Mouse (Mus musculus): ENCODE results near the gene Amacr.

The Amacr gene

DNA sequence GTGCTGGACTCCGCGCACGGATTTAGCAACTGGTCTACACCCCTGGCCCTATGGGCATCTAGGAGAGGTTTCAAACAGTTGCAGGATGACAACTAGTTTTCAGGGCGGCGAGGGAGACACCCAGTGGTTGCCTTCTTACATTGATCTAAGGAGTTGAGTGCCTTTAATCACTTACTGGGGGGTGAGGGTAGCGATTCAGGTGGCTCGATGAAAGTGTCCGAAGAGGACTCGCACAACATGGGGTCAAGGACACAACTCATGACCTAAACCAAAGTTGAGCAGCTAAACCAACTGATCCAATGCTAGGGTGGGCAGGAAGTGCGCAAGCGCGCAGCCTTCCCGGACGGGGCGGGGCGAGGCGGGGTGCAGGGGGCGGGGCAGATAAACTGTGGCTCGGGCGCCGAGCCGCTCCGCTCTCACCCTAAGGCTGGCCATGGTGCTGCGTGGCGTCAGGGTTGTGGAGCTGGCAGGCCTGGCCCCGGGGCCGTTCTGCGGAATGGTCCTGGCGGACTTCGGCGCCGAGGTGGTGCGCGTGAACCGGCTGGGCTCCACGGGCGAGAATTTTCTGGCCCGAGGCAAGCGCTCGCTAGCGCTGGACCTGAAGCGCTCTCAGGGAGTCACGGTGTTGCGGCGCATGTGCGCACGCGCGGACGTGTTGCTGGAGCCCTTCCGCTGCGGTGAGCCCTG, at the start of gene Amacr:
Gene Amacr, plus strand, starts transcription at position 380 of the 687 bp plus-strand sequence.
- peak; percentile 65 to 86 for DNase-seq (ENCODE audit: low spot score in 2 of 2)

- DNase-seq (ENCODE audit: low spot score in 2 of 2) = no peak
Observed at GRCm38 (mm10) chr15:10933930-10934329, 47.6 kb upstream of the Amacr start.

GRCm38 (mm10) chr15:10940148-10941108, 41.1 kb upstream of the Amacr start:
- no peak for DNase-seq (ENCODE audit: low spot score in 2 of 2)

GRCm38 (mm10) chr15:10941901-10942300, 39.7 kb upstream of the Amacr start:
- DNase-seq (ENCODE audit: low spot score in 2 of 2) = no peak

DNA sequence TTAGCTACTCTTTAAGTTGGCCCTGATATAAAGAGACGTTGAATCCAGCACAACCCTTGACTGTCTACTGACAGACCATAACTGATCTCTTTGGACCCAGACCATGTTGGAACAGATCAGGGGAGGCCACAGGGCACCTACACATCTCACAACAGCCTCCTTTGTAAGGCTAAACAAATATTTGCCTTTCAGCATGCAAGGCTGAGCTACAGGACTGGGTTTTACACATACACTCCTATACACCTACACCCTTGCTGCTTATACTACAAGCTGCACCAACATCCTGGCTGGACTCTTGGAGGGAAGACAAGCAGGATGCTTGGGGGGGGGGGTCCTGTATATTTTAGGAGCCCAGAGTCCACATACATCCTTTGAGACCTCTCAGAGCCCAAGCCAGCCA, 33.7 kb upstream of the Amacr start:
- no peak for DNase-seq (ENCODE audit: low spot score in 2 of 2)

- DNase-seq (ENCODE audit: low spot score in 2 of 2) = no peak
Observed at GRCm38 (mm10) chr15:10951951-10952759, 29.4 kb upstream of the Amacr start, which contains the start of gene C1qtnf3. Gene C1qtnf3, plus strand, starts transcription at chr15:10952332.

DNA sequence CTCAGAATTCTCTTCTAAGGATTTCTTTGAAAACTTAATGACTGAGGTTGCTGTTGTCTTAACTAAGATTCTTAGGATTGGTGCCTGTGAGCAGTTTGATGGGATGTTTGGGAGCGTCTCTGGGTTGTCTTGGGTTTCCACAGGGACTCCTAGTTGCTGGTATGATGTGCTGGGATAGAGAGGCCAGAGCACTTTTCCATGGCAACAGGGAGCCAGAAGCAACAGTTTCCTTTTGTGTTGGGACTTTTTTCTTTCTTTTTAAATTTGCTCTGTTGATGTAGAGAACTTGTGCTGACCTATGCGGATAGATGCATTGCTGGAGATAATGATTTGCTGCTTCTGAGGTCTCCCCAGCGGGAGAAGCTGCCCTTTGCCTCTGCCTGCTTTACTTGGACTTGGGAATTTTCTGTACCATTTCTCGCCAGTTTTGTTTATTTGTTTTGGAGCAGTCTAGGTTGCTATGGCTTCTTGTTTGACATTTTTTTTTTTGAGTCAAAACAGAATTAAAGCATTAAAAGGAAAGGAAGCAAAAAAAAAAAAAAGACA, 28.7 kb upstream of the Amacr start:
- no peak for DNase-seq (ENCODE audit: low spot score in 2 of 2)

DNA sequence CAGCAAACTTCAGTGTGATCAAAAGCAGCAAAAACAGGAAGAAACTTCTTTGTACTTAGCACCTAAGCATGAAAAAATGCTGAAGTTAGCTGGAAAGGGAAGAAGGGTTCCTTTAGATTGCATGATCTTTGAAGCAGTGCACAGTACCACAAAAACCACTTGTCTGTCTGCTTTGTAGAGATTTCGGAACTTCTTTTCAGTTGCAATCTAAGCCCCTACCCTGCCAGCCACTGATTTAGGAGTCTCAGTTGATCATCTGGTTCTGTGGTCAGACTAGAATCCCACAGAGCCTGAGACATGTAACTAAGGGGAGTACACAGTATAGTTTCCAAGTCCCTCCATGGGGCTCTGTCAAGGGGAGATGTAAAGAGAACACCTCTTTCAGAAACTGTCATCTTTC, 28.1 kb upstream of the Amacr start:
- no peak for DNase-seq (ENCODE audit: low spot score in 2 of 2)

GRCm38 (mm10) chr15:10954381-10955016, 27.1 kb upstream of the Amacr start:
- no peak for DNase-seq (ENCODE audit: low spot score in 2 of 2)

GRCm38 (mm10) chr15:10955156-10955555, 26.4 kb upstream of the Amacr start:
- no peak for DNase-seq (ENCODE audit: low spot score in 2 of 2)

DNA sequence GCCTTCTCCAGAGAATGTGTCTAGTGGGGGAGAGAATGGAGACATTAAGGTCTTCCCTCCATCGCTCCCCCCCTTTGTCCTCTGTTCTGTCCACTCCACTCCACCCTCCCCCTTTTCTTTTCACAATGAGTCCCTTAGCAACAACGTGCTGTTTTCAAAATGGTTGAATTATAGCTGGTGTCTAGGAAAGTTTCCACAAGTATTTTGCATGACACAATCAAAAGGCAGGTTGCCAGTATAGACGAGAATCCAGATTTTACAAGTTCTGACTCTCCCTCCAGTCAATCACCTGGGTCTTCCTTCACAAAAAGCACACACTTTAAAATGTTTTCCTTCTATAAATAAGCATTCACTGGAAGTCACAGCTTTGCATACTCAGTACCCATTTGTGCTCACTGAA, 24.9 kb upstream of the Amacr start:
- DNase-seq (ENCODE audit: low spot score in 2 of 2) = no peak

GRCm38 (mm10) chr15:10959277-10960026, 22.1 kb upstream of the Amacr start:
- no peak for DNase-seq (ENCODE audit: low spot score in 2 of 2)

DNA sequence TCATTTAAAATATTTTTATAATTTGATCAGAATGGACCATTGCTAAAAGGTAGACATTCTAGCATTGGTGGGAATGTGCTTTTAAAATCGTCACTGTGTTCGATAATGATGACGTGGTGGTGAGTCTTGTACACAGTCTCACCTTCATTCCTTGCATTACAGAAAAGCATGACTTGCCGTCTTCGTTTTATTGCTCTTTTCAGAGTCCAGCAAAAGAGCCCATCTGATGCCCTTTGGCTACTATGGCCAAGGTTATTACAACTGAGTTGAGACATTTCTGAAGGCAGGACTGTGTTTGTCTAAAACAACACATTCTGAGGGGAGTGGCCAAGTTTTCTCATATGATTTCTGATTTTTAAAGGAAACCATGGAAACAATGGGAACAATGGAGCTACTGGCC, 21.3 kb upstream of the Amacr start:
- no peak for DNase-seq (ENCODE audit: low spot score in 2 of 2)

- DNase-seq (ENCODE audit: low spot score in 2 of 2) = no peak
Observed at GRCm38 (mm10) chr15:10962601-10963000, 19.0 kb upstream of the Amacr start.

- no peak for DNase-seq (ENCODE audit: low spot score in 2 of 2)
Observed at GRCm38 (mm10) chr15:10969439-10969838, 12.1 kb upstream of the Amacr start.

DNA sequence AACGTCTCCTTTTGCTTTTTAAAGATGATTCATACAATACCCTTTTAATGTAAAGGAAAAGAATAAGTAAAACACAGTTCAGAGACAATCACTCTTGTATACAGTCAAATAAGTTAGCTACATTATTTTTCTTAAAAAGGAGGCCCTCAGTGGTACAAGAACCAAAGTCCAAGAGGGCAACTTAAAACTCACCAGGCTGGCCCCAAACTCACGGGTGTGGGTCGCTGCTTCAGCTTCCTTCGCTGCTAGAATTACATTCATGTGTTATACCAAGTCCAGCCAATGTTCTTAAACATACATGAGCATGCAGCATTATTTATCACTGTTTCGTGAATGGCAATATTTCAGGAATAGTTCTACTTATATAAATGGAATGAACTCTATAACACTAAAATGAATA, 10.8 kb upstream of the Amacr start:
- no peak for DNase-seq (ENCODE audit: low spot score in 2 of 2)

- no peak for DNase-seq (ENCODE audit: low spot score in 2 of 2)
Observed at GRCm38 (mm10) chr15:10977151-10977550, 4.4 kb upstream of the Amacr start.

GRCm38 (mm10) chr15:10980712-10981111, 844 bp upstream of the Amacr start:
- DNase-seq (ENCODE audit: low spot score in 2 of 2) = no peak

GRCm38 (mm10) chr15:10982064-10982435, 494 bp downstream of the Amacr start:
- DNase-seq (ENCODE audit: low spot score in 2 of 2) = no peak

GRCm38 (mm10) chr15:10985756-10986155, 4.2 kb downstream of the Amacr start:
- no peak for DNase-seq (ENCODE audit: low spot score in 2 of 2)

All from frontal cortex, postnatal 10 days (tissue).